Mouse (Mus musculus) small intestine, adult 2 months (tissue): ENCODE measurements around the gene Ppp1r13b.

Source experiments
- CTCF ChIP-seq: fragments of 200-500 bp; IDR thresholded peaks from 2 replicates; pipeline ENCODE4 v1.5.1; 2012; ENCODE audit warnings: low read depth, mild to moderate bottlenecking, control low read depth, inconsistent platforms, low read length, moderate library complexity, mixed read lengths; ENCODE audit not compliant: insufficient replicate concordance, insufficient read length; ENCODE audit errors: extremely low read depth
- POLR2A ChIP-seq: fragments of 200-500 bp; IDR thresholded peaks from 2 replicates; pipeline ENCODE4 v1.6.1; 2012; ENCODE audit warnings: low read depth, mild to moderate bottlenecking, control low read depth, inconsistent platforms, low read length, moderate library complexity

DNA sequence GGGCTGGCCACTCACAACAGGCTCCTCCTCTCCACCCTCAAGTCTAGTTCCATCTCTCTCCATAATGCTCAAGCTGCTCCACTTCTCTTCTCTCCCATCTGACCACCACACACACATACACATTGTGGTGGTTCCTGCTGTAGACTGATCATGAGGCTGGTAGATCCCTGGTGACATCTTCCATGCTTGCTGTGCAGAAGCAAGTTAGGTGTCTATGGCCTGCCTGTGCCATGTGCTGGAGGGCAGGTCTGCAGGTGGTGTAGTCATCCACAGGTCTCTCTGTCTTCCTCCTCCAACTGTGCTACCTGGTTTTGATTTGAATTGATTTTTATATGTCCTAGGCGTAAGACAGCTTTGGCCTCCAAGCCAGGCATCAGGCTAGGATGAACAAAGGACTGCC lies 14.9 kb downstream of the Ppp1r13b start:
- TF ChIP-seq POLR2A = no peak
- TF ChIP-seq CTCF = no peak
